Mouse (Mus musculus) liver, adult 10 weeks (tissue): ENCODE data around the gene Rars. TPM values are rescaled to one million over a fixed set of nuclear protein-coding genes. Genes with fewer than 3 reads are reported as not detected.

ENCODE experiments used
- polyA plus RNA-seq: library from polyadenylated mRNA; stranded (reverse); fragments of 350-450 nt; fragmentation: Illumina TruSeq; extraction: RNeasy Lipid Tissue Mini Kit (QIAGEN cat#74804); gene quantifications from one replicate; pipeline ENCODE4 v1.2.3, GENCODE M21; 2014; ENCODE audit warnings: low read depth, low replicate concordance

Gene Rars
- 58.6 TPM for polyA plus RNA-seq

GRCm38 (mm10) chr11:35834022-35834760 lies at the start of gene Rars:
TSS of gene Rars (minus strand) at chr11:35834506.

GRCm38 (mm10) chr11:35798874-35799273 lies 35.4 kb downstream of the Rars start, which contains the start of gene Fbll1:
TSS of gene Fbll1 (minus strand) at chr11:35798884.

GRCm38 (mm10) chr11:35769188-35769745 lies 65.0 kb downstream of the Rars start, which contains the start of gene Pank3:
TSS of gene Pank3 (plus strand) at chr11:35769484.

Other genes starting within 250 kb of the Rars start
- 65.5 TPM for gene Pank3, start 65.0 kb downstream of the Rars start, polyA plus RNA-seq
- not detected for gene Fbll1, start 35.6 kb downstream of the Rars start, polyA plus RNA-seq
- 12.4 TPM for gene Wwc1, start 146.0 kb upstream of the Rars start, polyA plus RNA-seq